Mouse (Mus musculus): ENCODE measurements at regions not wholly inside any gene's neighbourhood (a gene's known extent, or its start where the extent isn't known, plus 50 kb on each side); places are given as distances from the start of the nearest gene placed in this dataset.

GRCm38 (mm10) chr19:30289721-30290120 is 57.0 kb downstream of the Mbl2 start:
- Histone ChIP-seq H3K9me3 (no peaks in the 10 kb centered on the region), H3K4me1 (no peaks in the 10 kb centered on the region), H3K9ac (no peak overlapping the region), H3K4me2 (no peak overlapping the region), H3K36me3 (no peaks in the 10 kb centered on the region), H3K4me3 (no peak overlapping the region), H3K27ac (no peak overlapping the region), H3K27me3 (no peaks in the 10 kb centered on the region)
- WGBS = 62% methylated on average over 4 of the region's 4 CpGs
- ATAC-seq (ENCODE audit: borderline replicate concordance, extremely low read depth, low FRiP score, low TSS enrichment) = no peak

GRCm38 (mm10) chr19:30295263-30295704 is 62.5 kb downstream of the Mbl2 start:
- H3K36me3 ChIP-seq = no peaks in the 10 kb centered on the region
- peak overlapping the region; percentile 2; the same call in 1 of the 2 replicates for H3K4me3 ChIP-seq
- WGBS = 32% methylated on average over 15 of the region's 15 CpGs
- H3K27ac ChIP-seq = no peak overlapping the region
- H3K27me3 ChIP-seq = no peaks in the 10 kb centered on the region
- ATAC-seq (ENCODE audit: borderline replicate concordance, extremely low read depth, low FRiP score, low TSS enrichment) = no peak
- peak overlapping the region; percentile 41 for H3K4me2 ChIP-seq
- no peak overlapping the region for H3K9ac ChIP-seq
- no peaks in the 10 kb centered on the region for H3K9me3 ChIP-seq
- no peaks in the 10 kb centered on the region for H3K4me1 ChIP-seq

- no peaks in the 10 kb centered on the region for H3K4me1 ChIP-seq
- no peak overlapping the region for H3K4me2 ChIP-seq
- H3K9me3 ChIP-seq = no peaks in the 10 kb centered on the region
- H3K27me3 ChIP-seq = no peaks in the 10 kb centered on the region
- no peak overlapping the region for H3K9ac ChIP-seq
- no peaks in the 10 kb centered on the region for H3K36me3 ChIP-seq
- 84% methylated on average over 3 of the region's 3 CpGs for WGBS
- H3K27ac ChIP-seq = no peak overlapping the region
- H3K4me3 ChIP-seq = no peak overlapping the region
- ATAC-seq (ENCODE audit: borderline replicate concordance, extremely low read depth, low FRiP score, low TSS enrichment) = no peak
These were observed 63.3 kb downstream of the Mbl2 start for GRCm38 (mm10) chr19:30296024-30296423.

- no peaks in the 10 kb centered on the region for H3K36me3 ChIP-seq
- no peaks in the 10 kb centered on the region for H3K27me3 ChIP-seq
- H3K9me3 ChIP-seq = no peaks in the 10 kb centered on the region
- no peak for ATAC-seq (ENCODE audit: borderline replicate concordance, extremely low read depth, low FRiP score, low TSS enrichment)
- no peak overlapping the region for H3K9ac ChIP-seq
- 0 out of 2 replicates have a peak, but pooled peaks cover 7% of the 10 kb centered on the region for H3K4me1 ChIP-seq
- no peak overlapping the region for H3K4me2 ChIP-seq
- 64% methylated on average over 3 of the region's 3 CpGs for WGBS
- H3K27ac ChIP-seq = no peak overlapping the region
- no peak overlapping the region for H3K4me3 ChIP-seq
These were observed 66.8 kb downstream of the Mbl2 start for GRCm38 (mm10) chr19:30299536-30299935.

GRCm38 (mm10) chr19:30302281-30302680 is 69.5 kb downstream of the Mbl2 start:
- no peak overlapping the region for H3K4me3 ChIP-seq
- 64% methylated on average over 4 of the region's 4 CpGs for WGBS
- ATAC-seq (ENCODE audit: borderline replicate concordance, extremely low read depth, low FRiP score, low TSS enrichment) = no peak

GRCm38 (mm10) chr19:30306379-30306778 is 73.6 kb downstream of the Mbl2 start:
- H3K9ac ChIP-seq = no peak overlapping the region
- no peaks in the 10 kb centered on the region for H3K36me3 ChIP-seq
- no peak overlapping the region for H3K27ac ChIP-seq
- no peaks in the 10 kb centered on the region for H3K27me3 ChIP-seq
- 74% methylated on average over 2 of the region's 2 CpGs for WGBS
- H3K9me3 ChIP-seq = no peaks in the 10 kb centered on the region
- no peak overlapping the region for H3K4me3 ChIP-seq
- H3K4me1 ChIP-seq = 0 out of 2 replicates have a peak, but pooled peaks cover 7% of the 10 kb centered on the region
- ATAC-seq (ENCODE audit: borderline replicate concordance, extremely low read depth, low FRiP score, low TSS enrichment) = no peak
- H3K4me2 ChIP-seq = no peak overlapping the region

More at GRCm38 (mm10) chr19:30302281-30302680, 69.5 kb downstream of the Mbl2 start:
- no peak overlapping the region for H3K4me2 ChIP-seq
- H3K27me3 ChIP-seq = no peaks in the 10 kb centered on the region
- H3K4me1 ChIP-seq = 0 out of 2 replicates have a peak, but pooled peaks cover 7% of the 10 kb centered on the region
- no peak overlapping the region for H3K9ac ChIP-seq
- no peaks in the 10 kb centered on the region for H3K9me3 ChIP-seq
- no peaks in the 10 kb centered on the region for H3K36me3 ChIP-seq
- no peak overlapping the region for H3K27ac ChIP-seq

- H3K27me3 ChIP-seq = no peaks in the 10 kb centered on the region
- no peaks in the 10 kb centered on the region for H3K36me3 ChIP-seq
- H3K9me3 ChIP-seq = no peaks in the 10 kb centered on the region
- no peak overlapping the region for H3K27ac ChIP-seq
- no peak for ATAC-seq (ENCODE audit: borderline replicate concordance, extremely low read depth, low FRiP score, low TSS enrichment)
- H3K4me3 ChIP-seq = no peak overlapping the region
- no peak overlapping the region for H3K4me2 ChIP-seq
- 52% methylated on average over 6 of the region's 6 CpGs for WGBS
- H3K4me1 ChIP-seq = 0 out of 2 replicates have a peak, but pooled peaks cover 7% of the 10 kb centered on the region
- H3K9ac ChIP-seq = no peak overlapping the region
These were observed 74.2 kb downstream of the Mbl2 start for GRCm38 (mm10) chr19:30306919-30307318.

- Histone ChIP-seq H3K27ac (no peak overlapping the region), H3K9me3 (no peaks in the 10 kb centered on the region), H3K4me3 (no peak overlapping the region), H3K4me2 (no peak overlapping the region), H3K27me3 (no peaks in the 10 kb centered on the region), H3K4me1 (no peaks in the 10 kb centered on the region), H3K9ac (no peak overlapping the region), H3K36me3 (no peaks in the 10 kb centered on the region)
- ATAC-seq (ENCODE audit: borderline replicate concordance, extremely low read depth, low FRiP score, low TSS enrichment) = no peak
- WGBS = 81% methylated on average over 3 of the region's 3 CpGs
These were observed 84.6 kb downstream of the Mbl2 start for GRCm38 (mm10) chr19:30317314-30317713.

GRCm38 (mm10) chr19:30327693-30328092 is 95.0 kb downstream of the Mbl2 start:
- Histone ChIP-seq H3K9me3 (no peaks in the 10 kb centered on the region), H3K36me3 (no peaks in the 10 kb centered on the region), H3K27me3 (no peaks in the 10 kb centered on the region), H3K27ac (no peak overlapping the region), H3K9ac (no peak overlapping the region), H3K4me2 (no peak overlapping the region), H3K4me3 (no peak overlapping the region), H3K4me1 (no peaks in the 10 kb centered on the region)
- no peak for ATAC-seq (ENCODE audit: borderline replicate concordance, extremely low read depth, low FRiP score, low TSS enrichment)

GRCm38 (mm10) chr19:30328886-30329285 is 96.1 kb downstream of the Mbl2 start:
- H3K9ac ChIP-seq = no peak overlapping the region
- no peak overlapping the region for H3K4me2 ChIP-seq
- no peaks in the 10 kb centered on the region for H3K27me3 ChIP-seq
- no peaks in the 10 kb centered on the region for H3K9me3 ChIP-seq
- no peak for ATAC-seq (ENCODE audit: borderline replicate concordance, extremely low read depth, low FRiP score, low TSS enrichment)
- no peak overlapping the region for H3K4me3 ChIP-seq
- H3K27ac ChIP-seq = no peak overlapping the region
- no peaks in the 10 kb centered on the region for H3K36me3 ChIP-seq
- no peaks in the 10 kb centered on the region for H3K4me1 ChIP-seq
- WGBS = 72% methylated on average over 4 of the region's 4 CpGs

GRCm38 (mm10) chr19:30330792-30331191 is 98.0 kb downstream of the Mbl2 start:
- H3K4me3 ChIP-seq = no peak overlapping the region
- no peak overlapping the region for H3K27ac ChIP-seq
- H3K9me3 ChIP-seq = no peaks in the 10 kb centered on the region
- no peak overlapping the region for H3K9ac ChIP-seq
- ATAC-seq (ENCODE audit: borderline replicate concordance, extremely low read depth, low FRiP score, low TSS enrichment) = no peak
- H3K27me3 ChIP-seq = no peaks in the 10 kb centered on the region
- no peak overlapping the region for H3K4me2 ChIP-seq
- H3K4me1 ChIP-seq = peaks cover 3% of the 10 kb centered on the region; the same call in 1 of the 2 replicates
- no peaks in the 10 kb centered on the region for H3K36me3 ChIP-seq
- 77% methylated on average over 7 of the region's 7 CpGs for WGBS

- H3K4me1 ChIP-seq = peaks cover 4% of the 10 kb centered on the region; the same call in 1 of the 2 replicates
- H3K4me2 ChIP-seq = no peak overlapping the region
- H3K9me3 ChIP-seq = no peaks in the 10 kb centered on the region
- WGBS = 34% methylated on average over 1 of the region's 1 CpGs
- no peak overlapping the region for H3K4me3 ChIP-seq
- no peak overlapping the region for H3K9ac ChIP-seq
- H3K36me3 ChIP-seq = no peaks in the 10 kb centered on the region
- H3K27ac ChIP-seq = no peak overlapping the region
- ATAC-seq (ENCODE audit: borderline replicate concordance, extremely low read depth, low FRiP score, low TSS enrichment) = no peak
- no peaks in the 10 kb centered on the region for H3K27me3 ChIP-seq
These were observed 99.1 kb downstream of the Mbl2 start for GRCm38 (mm10) chr19:30331850-30332249.

GRCm38 (mm10) chr19:30344401-30344800 is 111.7 kb downstream of the Mbl2 start:
- 82% methylated on average over 5 of the region's 5 CpGs for WGBS
- no peak overlapping the region for H3K9ac ChIP-seq
- no peaks in the 10 kb centered on the region for H3K27me3 ChIP-seq
- H3K36me3 ChIP-seq = no peaks in the 10 kb centered on the region
- no peak overlapping the region for H3K4me2 ChIP-seq
- no peak overlapping the region for H3K27ac ChIP-seq
- H3K4me3 ChIP-seq = no peak overlapping the region
- no peaks in the 10 kb centered on the region for H3K4me1 ChIP-seq
- no peaks in the 10 kb centered on the region for H3K9me3 ChIP-seq
- no peak for ATAC-seq (ENCODE audit: borderline replicate concordance, extremely low read depth, low FRiP score, low TSS enrichment)
